Mouse (Mus musculus) erythroblast, embryonic 14.5 days (primary cell): ENCODE results near the gene Bpgm. TPM values are rescaled to one million over a fixed set of nuclear protein-coding genes. Genes with fewer than 3 reads are reported as not detected.

Experiments
- H3K27me3 ChIP-seq: 2 replicates; pipeline ENCODE4 v1.6.1; 2012; ENCODE audit warnings: inconsistent platforms; ENCODE audit not compliant: control insufficient read depth
- H3K36me3 ChIP-seq: 2 replicates; pipeline ENCODE4 v1.6.1; 2012; ENCODE audit warnings: mild to moderate bottlenecking, inconsistent platforms; ENCODE audit not compliant: control insufficient read depth
- H3K4me1 ChIP-seq: 2 replicates; pipeline ENCODE4 v1.6.1; 2012; ENCODE audit warnings: inconsistent platforms; ENCODE audit not compliant: control insufficient read depth
- H3K4me3 ChIP-seq: replicated peaks from 2 replicates; pipeline ENCODE3; 2012; ENCODE audit warnings: moderate library complexity, mild to moderate bottlenecking, inconsistent platforms
- H3K9me3 ChIP-seq: 2 replicates; pipeline ENCODE4 v1.6.1; 2012; ENCODE audit warnings: low read length, inconsistent platforms, mixed read lengths; ENCODE audit not compliant: control insufficient read depth
- GATA1 ChIP-seq: IDR thresholded peaks from 2 replicates; pipeline ENCODE4 v1.6.1; 2012; ENCODE audit warnings: low read length, inconsistent platforms, mixed read lengths
- TAL1 ChIP-seq: IDR thresholded peaks from 3 replicates; pipeline ENCODE4 v1.6.1; 2012; ENCODE audit warnings: low read length, inconsistent platforms, mixed read lengths
- polyA plus RNA-seq: library from polyadenylated mRNA; stranded (reverse); fragments of >175 nt; gene quantifications from 2 replicates; pipeline ENCODE4 v1.2.3, GENCODE M21; 2012

Gene Bpgm
- polyA plus RNA-seq, 1 experiment: 17.4 TPM

DNA sequence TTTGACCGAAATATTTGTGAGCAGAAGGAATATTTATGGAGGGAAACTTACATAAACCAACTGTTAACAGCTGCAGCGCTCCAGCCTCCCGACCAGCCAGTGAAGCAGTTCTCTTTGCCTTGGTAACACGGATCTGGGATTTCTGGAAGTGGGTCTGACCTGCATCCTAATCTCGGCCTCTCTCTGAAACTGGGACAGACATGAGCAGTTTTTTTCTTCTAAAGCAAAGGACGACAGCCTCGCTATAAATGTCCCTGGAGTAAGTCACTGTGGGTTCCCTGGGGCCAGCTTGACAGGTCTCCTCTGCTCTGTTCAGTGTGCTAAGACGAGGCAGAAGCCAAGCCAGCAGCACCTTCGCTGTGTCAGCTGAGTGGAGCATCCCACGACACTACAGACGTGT is 29.9 kb downstream of the Bpgm start:
- no peak for TF ChIP-seq TAL1
- no peak for TF ChIP-seq GATA1
- H3K36me3 ChIP-seq: peaks cover 61% of the 10 kb centered on the region
- H3K4me3 ChIP-seq: no peak overlapping the region
- H3K4me1 ChIP-seq: peaks cover 48% of the 10 kb centered on the region
- H3K27me3 ChIP-seq: no peaks in the 10 kb centered on the region
- H3K9me3 ChIP-seq: no peaks in the 10 kb centered on the region

DNA sequence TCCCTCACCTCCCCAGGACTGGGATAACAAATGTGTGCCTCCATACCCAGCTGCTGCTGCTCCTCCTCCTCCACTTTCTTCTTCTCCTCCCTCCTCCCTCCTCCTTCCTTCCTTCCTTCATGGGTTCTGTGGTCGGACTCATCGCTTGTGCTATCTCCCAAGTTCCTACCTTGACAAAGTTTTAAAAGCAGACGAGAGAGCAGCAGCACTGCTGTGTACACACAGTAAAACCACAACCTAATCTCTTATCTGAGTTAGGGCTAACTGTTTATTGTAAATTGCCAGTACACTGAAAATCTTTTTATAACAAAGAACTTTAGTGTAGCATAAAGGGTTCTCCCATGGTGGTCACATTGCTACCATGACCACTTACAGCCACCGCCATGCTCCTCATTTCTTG is 31.6 kb downstream of the Bpgm start:
- Histone ChIP-seq H3K9me3 (no peaks in the 10 kb centered on the region), H3K36me3 (peaks cover 61% of the 10 kb centered on the region), H3K4me3 (peak overlapping the region; percentile 1), H3K27me3 (no peaks in the 10 kb centered on the region), H3K4me1 (peaks cover 59% of the 10 kb centered on the region)
- no peak for TF ChIP-seq GATA1
- TF ChIP-seq TAL1: no peak

DNA sequence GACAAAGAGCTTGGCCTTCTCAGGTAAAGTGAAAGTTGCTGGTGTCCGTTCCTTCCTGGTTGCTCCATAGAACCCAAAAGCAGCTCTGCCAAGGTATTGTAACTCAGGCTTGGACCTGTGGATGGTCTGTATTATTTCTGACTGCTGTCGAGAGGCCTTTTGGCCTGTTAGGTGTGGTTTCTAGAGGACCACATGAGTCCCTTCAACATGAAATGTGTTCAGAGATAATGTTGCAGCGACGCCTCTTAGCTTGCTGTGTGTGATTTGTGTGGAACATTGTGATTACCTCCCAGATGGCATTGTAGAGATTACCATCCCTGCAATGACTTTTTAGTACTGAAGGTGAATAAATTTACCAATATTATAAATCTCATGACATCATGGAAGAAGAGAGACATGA is 32.0 kb downstream of the Bpgm start:
- H3K9me3 ChIP-seq: no peaks in the 10 kb centered on the region
- peaks cover 61% of the 10 kb centered on the region for H3K4me1 ChIP-seq
- peak overlapping the region; percentile 1 for H3K4me3 ChIP-seq
- H3K36me3 ChIP-seq: peaks cover 61% of the 10 kb centered on the region
- peak; percentile 12; the same call in 1 of the 2 replicates for TF ChIP-seq GATA1
- peak; percentile 54; the same call in 2 of the 3 replicates for TF ChIP-seq TAL1
- no peaks in the 10 kb centered on the region for H3K27me3 ChIP-seq

DNA sequence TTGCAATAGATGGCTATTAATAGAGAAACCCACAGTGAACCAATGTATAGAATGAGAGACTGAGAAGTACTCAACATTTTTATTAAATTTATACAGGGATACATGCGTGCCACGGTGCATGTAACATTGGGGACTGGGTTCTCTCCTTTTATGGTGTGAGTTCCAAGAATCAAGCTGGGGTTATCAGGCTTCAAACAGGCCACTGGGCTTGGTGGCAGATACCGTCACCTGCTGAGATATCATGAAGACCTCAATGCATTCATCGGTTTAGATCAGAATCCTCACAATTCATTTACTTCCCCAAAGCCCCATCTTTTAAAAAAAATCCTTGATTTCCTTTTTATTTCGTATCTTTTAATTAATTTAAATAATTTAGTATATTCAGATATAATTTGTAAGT is 34.3 kb downstream of the Bpgm start:
- TF ChIP-seq TAL1 (peak; percentile 33; the same call in 2 of the 3 replicates), GATA1 (no peak)
- H3K4me1 ChIP-seq: peaks cover 65% of the 10 kb centered on the region
- peaks cover 9% of the 10 kb centered on the region for H3K27me3 ChIP-seq

DNA sequence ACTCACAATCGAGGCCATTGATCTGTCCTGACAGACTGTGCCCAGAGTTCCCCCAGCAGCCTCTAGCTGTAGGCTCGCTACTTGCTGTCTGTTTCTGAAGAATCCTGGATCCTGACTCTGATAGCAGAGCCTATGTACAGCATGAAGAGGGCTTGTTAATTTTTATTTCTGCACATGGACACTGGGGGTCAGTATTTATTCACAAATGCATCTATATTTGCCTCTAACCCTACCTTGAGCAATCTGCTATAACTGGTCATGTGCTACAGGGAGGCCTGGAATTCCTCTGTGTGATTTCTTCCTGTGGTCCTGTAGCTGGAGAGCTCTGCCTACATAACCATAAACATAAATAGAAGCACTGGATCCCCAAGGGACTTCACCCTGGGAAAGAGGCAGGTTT is 35.4 kb downstream of the Bpgm start:
- Histone ChIP-seq H3K36me3 (peaks cover 34% of the 10 kb centered on the region), H3K9me3 (no peaks in the 10 kb centered on the region), H3K4me1 (peaks cover 66% of the 10 kb centered on the region), H3K27me3 (peaks cover 11% of the 10 kb centered on the region), H3K4me3 (no peak overlapping the region)
- TF ChIP-seq GATA1: no peak
- TF ChIP-seq TAL1: no peak

More for the DNA sequence above, 34.3 kb downstream of the Bpgm start:
- Histone ChIP-seq H3K9me3 (no peaks in the 10 kb centered on the region), H3K36me3 (peaks cover 44% of the 10 kb centered on the region), H3K4me3 (no peak overlapping the region)

DNA sequence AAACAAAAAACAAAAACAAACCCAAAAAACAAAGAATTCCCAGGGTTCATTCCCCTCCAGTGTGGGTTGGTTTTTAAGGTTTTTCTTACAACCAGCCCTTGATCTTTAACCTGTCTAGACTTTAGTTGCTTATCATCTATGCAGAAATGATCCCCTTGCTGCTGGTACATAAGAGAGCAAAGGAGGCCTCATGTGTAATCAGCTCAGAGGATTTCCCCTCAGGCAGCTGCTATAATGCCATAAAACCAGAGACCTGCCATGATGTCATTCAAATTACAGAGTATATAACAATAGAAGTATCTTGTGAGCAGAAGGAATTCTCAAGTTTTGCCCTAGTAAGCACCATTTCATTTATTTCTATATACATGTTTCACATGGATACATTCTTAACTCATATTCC is 36.7 kb downstream of the Bpgm start:
- H3K36me3 ChIP-seq: peaks cover 21% of the 10 kb centered on the region
- H3K4me3 ChIP-seq: no peak overlapping the region
- H3K4me1 ChIP-seq: peaks cover 65% of the 10 kb centered on the region
- peaks cover 11% of the 10 kb centered on the region for H3K27me3 ChIP-seq
- no peak for TF ChIP-seq TAL1
- no peak for TF ChIP-seq GATA1
- no peaks in the 10 kb centered on the region for H3K9me3 ChIP-seq

DNA sequence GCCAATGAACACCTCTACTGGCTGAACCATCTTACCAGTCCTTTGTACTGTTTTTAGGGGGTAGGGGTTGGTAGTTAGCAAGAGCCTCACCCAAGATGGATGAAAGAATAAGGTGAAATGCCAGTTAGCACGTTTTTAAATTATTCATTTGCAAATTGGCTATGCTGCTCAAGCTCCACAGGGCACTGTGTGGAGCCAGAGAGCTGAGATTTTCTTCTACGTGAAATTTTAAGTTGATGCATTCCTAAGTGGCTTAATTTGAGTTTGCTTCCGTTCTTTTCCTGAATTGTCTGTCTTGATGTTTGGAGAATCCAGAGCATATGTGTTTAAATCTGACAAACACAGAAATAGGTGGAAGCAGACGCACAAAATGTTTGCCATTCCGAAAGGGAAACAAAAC is 38.6 kb downstream of the Bpgm start:
- H3K9me3 ChIP-seq: no peaks in the 10 kb centered on the region
- H3K4me1 ChIP-seq: peaks cover 66% of the 10 kb centered on the region
- peaks cover 4% of the 10 kb centered on the region for H3K36me3 ChIP-seq
- no peak overlapping the region for H3K4me3 ChIP-seq
- TF ChIP-seq TAL1 (no peak), GATA1 (no peak)
- H3K27me3 ChIP-seq: peaks cover 11% of the 10 kb centered on the region

DNA sequence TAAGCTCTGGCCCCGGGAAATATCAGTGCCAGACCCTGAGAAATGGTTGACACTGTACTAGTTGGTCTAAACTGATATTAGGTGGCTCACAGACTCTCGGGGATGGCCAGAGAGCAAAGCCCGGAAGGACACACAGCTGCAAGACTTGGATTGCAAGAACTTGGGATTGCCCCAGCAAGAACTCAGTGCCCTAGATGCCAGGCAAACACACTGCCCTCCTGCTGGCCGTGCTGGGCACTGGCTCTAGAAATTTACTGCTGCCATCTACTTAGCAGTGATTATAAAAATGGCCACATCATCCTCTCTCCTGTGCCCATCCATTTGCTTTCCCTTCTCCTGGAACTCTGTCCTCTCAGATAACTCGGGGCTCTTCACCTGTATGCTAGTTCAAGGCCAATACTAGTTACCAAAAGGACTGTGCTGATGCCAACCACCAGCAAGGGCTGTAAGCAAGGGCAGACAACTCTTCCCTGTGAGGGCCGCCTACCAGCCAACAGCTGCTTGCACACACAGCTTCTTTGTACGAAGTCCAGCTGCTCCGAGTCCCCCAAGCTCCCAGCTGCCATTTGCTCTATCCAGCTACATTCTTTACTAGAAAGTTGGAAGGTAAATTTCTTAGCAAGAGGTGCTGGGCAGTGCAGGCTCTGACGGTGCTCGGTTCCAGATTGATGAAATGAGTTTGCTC is 39.2 kb downstream of the Bpgm start:
- TF ChIP-seq GATA1: no peak
- no peak for TF ChIP-seq TAL1
- Histone ChIP-seq H3K4me1 (peaks cover 66% of the 10 kb centered on the region), H3K9me3 (no peaks in the 10 kb centered on the region), H3K36me3 (no peaks in the 10 kb centered on the region), H3K27me3 (peaks cover 11% of the 10 kb centered on the region), H3K4me3 (no peak overlapping the region)

DNA sequence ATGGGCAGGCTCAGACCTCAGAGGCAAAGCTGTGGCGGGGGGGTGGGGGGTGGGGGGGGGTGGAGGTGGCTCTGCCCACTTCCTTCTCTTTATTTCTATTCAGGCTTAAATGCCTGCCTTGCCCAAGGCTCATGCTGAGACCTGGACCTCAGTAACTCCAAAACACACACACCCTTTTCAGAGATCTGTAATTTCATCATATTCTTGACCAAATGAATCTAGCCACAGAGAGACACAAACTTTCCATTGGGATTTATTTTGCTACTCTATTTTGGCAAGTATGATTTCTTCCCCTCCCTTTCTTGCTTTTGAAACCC is 39.7 kb downstream of the Bpgm start:
- TF ChIP-seq TAL1: no peak
- Histone ChIP-seq H3K27me3 (peaks cover 11% of the 10 kb centered on the region), H3K9me3 (no peaks in the 10 kb centered on the region), H3K36me3 (no peaks in the 10 kb centered on the region), H3K4me1 (peaks cover 64% of the 10 kb centered on the region), H3K4me3 (no peak overlapping the region)

DNA sequence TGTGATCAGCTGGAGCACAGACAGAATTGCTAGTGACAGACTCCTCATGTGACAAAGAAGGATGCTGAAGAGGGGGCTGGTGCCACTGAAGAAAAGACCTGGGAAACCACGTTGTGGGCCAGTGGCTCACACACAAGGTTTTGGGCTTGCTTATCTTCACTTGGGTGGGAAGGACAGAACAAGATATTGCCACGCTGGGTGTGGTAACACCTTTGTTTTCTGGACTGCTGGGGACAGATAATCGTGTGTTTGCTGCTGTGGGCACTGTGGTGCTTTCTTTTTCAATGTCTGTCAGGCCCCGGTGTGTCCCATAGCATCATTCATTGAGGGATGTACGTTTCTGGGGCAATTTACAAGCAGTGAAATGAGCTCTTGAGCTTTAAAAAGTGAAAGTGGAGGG is 41.7 kb downstream of the Bpgm start:
- Histone ChIP-seq H3K27me3 (peaks cover 11% of the 10 kb centered on the region), H3K4me3 (peak overlapping the region; percentile 46), H3K36me3 (no peaks in the 10 kb centered on the region), H3K4me1 (peaks cover 50% of the 10 kb centered on the region), H3K9me3 (no peaks in the 10 kb centered on the region)
- peak; percentile 72 for TF ChIP-seq GATA1
- TF ChIP-seq TAL1: peak; percentile 52
